Mouse (Mus musculus) cerebellum, adult 2 months (tissue): ENCODE results near the gene Pcp4l1.

Experiments
- CTCF ChIP-seq: fragments of 200-500 bp; IDR thresholded peaks from 2 replicates; pipeline ENCODE4 v1.5.1; 2011; ENCODE audit warnings: low read depth, mild to moderate bottlenecking, control low read depth, low read length, moderate library complexity, borderline replicate concordance; ENCODE audit not compliant: insufficient read depth
- POLR2A ChIP-seq: fragments of 200-500 bp; IDR thresholded peaks from 2 replicates; pipeline ENCODE4 v1.6.1; 2011; ENCODE audit warnings: low read length, control low read depth, borderline replicate concordance; ENCODE audit not compliant: insufficient read depth

- TF ChIP-seq CTCF (no peak), POLR2A (no peak)
Measured at GRCm38 (mm10) chr1:171164258-171164657, 31.8 kb downstream of the Pcp4l1 start.
